Mouse (Mus musculus) G1E (cell line): Measurements from ENCODE around the gene Ptpn13. TPM values are rescaled to one million over a fixed set of nuclear protein-coding genes. Genes with fewer than 3 reads are reported as not detected.

Source experiments
- ATAC-seq: 2 replicates; pipeline ENCODE4 v1.8.0; 2016; ENCODE audit warnings: mild to moderate bottlenecking; ENCODE audit not compliant: insufficient number of reproducible peaks, poor library complexity, low FRiP score, severe bottlenecking; ENCODE audit errors: extremely low read depth
- DNase-seq: peaks from one replicate; pipeline ENCODE4 v3.0.0; 2012; ENCODE audit warnings: low spot score
- H3K27me3 ChIP-seq: 2 replicates; pipeline ENCODE4 v1.6.1; 2012; ENCODE audit warnings: mild to moderate bottlenecking, low read length, inconsistent platforms; ENCODE audit not compliant: insufficient read depth
- H3K36me3 ChIP-seq: replicated peaks from 2 replicates; pipeline ENCODE3; 2012; ENCODE audit warnings: mild to moderate bottlenecking, inconsistent platforms
- H3K4me1 ChIP-seq: 2 replicates; pipeline ENCODE4 v1.6.1; 2012; ENCODE audit warnings: low read depth, low read length, inconsistent platforms, mixed read lengths; ENCODE audit not compliant: insufficient read depth
- H3K4me3 ChIP-seq: 2 replicates; pipeline ENCODE4 v1.5.1; 2012; ENCODE audit warnings: low read depth, mild to moderate bottlenecking, inconsistent platforms, low read length, moderate library complexity, mixed read lengths
- H3K9me3 ChIP-seq: replicated peaks from 2 replicates; pipeline ENCODE4 v1.6.1; 2012; ENCODE audit warnings: inconsistent platforms
- CTCF ChIP-seq: IDR thresholded peaks from 2 replicates; pipeline ENCODE4 v1.5.1; 2012; ENCODE audit warnings: low read depth, low read length, inconsistent platforms, mixed read lengths
- GATA1 ChIP-seq: IDR thresholded peaks from 2 replicates; pipeline ENCODE4 v1.6.1; 2012; ENCODE audit warnings: borderline replicate concordance, low read length, inconsistent platforms, mixed read lengths
- GATA2 ChIP-seq: IDR thresholded peaks from 2 replicates; pipeline ENCODE4 v1.6.1; 2012; ENCODE audit warnings: low read depth, low read length, inconsistent platforms, borderline replicate concordance
- POLR2AphosphoS5 ChIP-seq: IDR thresholded peaks from 2 replicates; pipeline ENCODE4 v1.6.1; 2012; ENCODE audit warnings: low read depth, low read length, inconsistent platforms; ENCODE audit not compliant: insufficient replicate concordance
- TAL1 ChIP-seq: conservative IDR thresholded peaks from 2 replicates; pipeline ENCODE4 v1.6.1; 2012; ENCODE audit warnings: low read depth, low read length, inconsistent platforms, mixed read lengths
- polyA plus RNA-seq: library from polyadenylated mRNA; stranded (reverse); fragments of >175 nt; gene quantifications from 2 replicates; pipeline ENCODE4 v1.2.3, GENCODE M21; 2012
- total RNA-seq, 2 experiments: library from RNA; stranded (forward) in 1 of 2; stranded (reverse) in 1 of 2; fragments of 200-1000 nt in 1 of 2; fragments of >200 nt in 1 of 2; fragmentation: Nextera tagmentation in 1 of 2; gene quantifications; 2 replicates each; pipeline ENCODE4 v1.2.3; 2014 to 2017

The Ptpn13 gene
- total and polyA plus RNA-seq, 3 experiments = 0.27 TPM; not detected in 2

DNA sequence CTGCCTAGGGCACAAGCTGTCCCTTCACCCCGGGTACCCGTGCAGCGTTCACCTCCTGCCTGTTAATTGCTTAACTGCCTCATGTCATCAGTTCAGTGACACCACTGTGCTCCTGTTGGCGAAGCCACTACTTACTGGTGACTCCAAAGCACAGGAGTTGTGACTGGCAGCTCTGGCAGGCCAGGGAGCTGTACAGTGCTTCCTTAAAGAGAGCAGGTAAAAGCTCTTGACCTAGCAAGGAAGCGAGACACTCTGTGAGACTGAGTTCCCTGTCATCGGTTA is 102.4 kb downstream of the Ptpn13 start:
- H3K4me3 ChIP-seq = no peak overlapping the region
- TF ChIP-seq POLR2AphosphoS5 (no peak), CTCF (no peak), GATA2 (no peak), GATA1 (no peak), TAL1 (no peak)
- no peak for ATAC-seq
- H3K9me3 ChIP-seq = peaks cover 54% of the 10 kb centered on the region
- H3K27me3 ChIP-seq = no peaks in the 10 kb centered on the region
- DNase-seq = no peak
- H3K4me1 ChIP-seq = no peaks in the 10 kb centered on the region
- no peaks in the 10 kb centered on the region for H3K36me3 ChIP-seq

DNA sequence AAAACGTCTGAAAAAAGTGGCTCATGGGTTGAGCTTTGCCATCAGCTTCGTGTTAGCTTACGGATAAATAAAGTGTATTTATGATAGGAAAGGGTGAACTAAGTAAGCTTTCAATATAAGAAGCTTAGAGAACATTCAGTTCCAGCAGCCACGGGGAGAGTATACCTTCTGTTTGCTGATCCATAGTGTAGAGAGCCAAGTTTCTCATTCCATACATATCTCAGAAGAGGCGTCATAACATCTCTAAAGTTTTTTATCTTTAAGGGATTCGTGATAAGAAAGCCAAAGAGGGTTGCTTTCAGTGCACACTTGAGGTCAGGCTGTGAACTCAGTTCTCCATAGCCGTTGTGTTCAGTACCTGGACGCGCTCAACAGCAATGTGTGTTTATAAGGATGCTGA is 105.2 kb downstream of the Ptpn13 start:
- Histone ChIP-seq H3K4me3 (no peak overlapping the region), H3K9me3 (peaks cover 45% of the 10 kb centered on the region), H3K36me3 (no peaks in the 10 kb centered on the region), H3K4me1 (no peaks in the 10 kb centered on the region), H3K27me3 (no peaks in the 10 kb centered on the region)
- TF ChIP-seq CTCF = no peak
- no peak for TF ChIP-seq GATA1
- TF ChIP-seq GATA2 = no peak
- no peak for TF ChIP-seq TAL1
- TF ChIP-seq POLR2AphosphoS5 = no peak
- ATAC-seq (no peak), DNase-seq (no peak)

DNA sequence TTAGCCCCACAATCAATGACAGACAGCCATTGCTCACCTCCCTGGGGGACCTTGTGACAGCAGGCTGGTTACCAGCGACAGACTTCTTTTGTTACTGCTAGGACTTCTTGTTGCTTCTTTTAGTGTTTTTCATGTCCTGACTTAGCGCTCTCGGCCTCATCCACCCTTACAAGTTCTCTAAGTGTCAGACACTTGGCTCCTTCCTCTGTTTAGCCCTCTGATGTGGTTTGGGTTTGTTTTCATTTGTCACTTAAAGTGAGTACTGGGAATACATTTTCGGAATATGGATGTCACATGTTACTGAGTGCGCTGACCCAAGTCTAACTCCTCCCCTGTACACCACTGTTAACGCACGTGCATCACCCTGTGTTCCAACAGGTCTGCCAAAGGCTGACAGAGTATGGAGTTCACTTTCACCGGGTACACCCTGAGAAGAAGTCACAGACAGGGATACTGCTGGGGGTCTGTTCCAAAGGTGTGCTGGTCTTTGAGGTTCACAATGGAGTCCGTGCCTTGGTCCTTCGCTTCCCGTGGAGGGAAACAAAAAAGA is 107.9 kb downstream of the Ptpn13 start:
- DNase-seq (no peak), ATAC-seq (no peak)
- Histone ChIP-seq H3K27me3 (no peaks in the 10 kb centered on the region), H3K9me3 (peaks cover 44% of the 10 kb centered on the region), H3K36me3 (no peaks in the 10 kb centered on the region), H3K4me3 (no peak overlapping the region), H3K4me1 (no peaks in the 10 kb centered on the region)
- TF ChIP-seq TAL1 (no peak), GATA2 (no peak), GATA1 (no peak), POLR2AphosphoS5 (no peak), CTCF (no peak)

DNA sequence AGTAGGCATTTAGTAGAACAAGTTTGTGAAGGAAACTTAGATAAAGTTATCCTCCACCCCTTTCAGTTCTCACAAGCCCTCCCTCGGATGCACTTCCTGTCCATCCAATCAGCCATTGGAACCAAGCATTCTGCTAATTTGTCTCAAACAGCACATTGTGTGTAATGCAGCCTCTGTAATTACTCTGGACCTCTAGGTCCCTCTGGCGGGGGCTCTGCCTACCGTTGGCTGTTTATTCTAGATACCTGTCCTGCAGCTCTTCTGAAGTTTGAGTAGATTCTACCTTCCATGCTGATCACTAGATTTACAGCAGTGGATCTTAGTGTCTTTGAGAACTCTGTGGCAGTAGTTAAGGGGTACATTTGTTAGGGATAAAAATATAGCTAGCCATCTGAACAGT is 109.5 kb downstream of the Ptpn13 start:
- H3K4me3 ChIP-seq = no peak overlapping the region
- ATAC-seq = no peak
- no peaks in the 10 kb centered on the region for H3K4me1 ChIP-seq
- H3K9me3 ChIP-seq = peaks cover 36% of the 10 kb centered on the region
- no peak for TF ChIP-seq CTCF
- TF ChIP-seq POLR2AphosphoS5 = no peak
- no peak for TF ChIP-seq GATA2
- no peak for TF ChIP-seq TAL1
- TF ChIP-seq GATA1 = no peak
- H3K36me3 ChIP-seq = no peaks in the 10 kb centered on the region
- DNase-seq = no peak
- no peaks in the 10 kb centered on the region for H3K27me3 ChIP-seq

DNA sequence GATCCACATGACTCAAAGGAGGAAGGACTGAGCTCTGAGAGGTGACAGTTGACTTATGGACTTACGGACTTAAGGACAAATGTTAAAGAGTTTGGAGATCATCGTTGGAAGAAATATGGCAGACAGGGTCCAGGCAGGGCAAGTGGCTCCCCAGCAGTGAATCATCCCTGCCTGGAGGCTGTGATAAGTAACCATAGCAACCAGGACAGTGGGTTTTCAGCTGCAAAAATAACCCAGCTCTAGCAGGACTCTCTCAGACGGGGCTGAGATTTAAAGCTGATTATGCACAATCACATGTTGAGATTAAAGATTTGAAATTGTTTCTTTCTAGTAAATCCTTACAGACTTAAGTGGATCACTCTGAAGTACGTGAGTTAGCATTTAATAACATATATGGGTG is 112.4 kb downstream of the Ptpn13 start:
- H3K4me1 ChIP-seq = no peaks in the 10 kb centered on the region
- no peak for ATAC-seq
- no peak overlapping the region for H3K4me3 ChIP-seq
- H3K36me3 ChIP-seq = no peaks in the 10 kb centered on the region
- H3K9me3 ChIP-seq = peaks cover 44% of the 10 kb centered on the region
- no peak for DNase-seq
- H3K27me3 ChIP-seq = no peaks in the 10 kb centered on the region
- TF ChIP-seq POLR2AphosphoS5 (no peak), TAL1 (no peak), GATA2 (no peak), CTCF (no peak), GATA1 (no peak)

DNA sequence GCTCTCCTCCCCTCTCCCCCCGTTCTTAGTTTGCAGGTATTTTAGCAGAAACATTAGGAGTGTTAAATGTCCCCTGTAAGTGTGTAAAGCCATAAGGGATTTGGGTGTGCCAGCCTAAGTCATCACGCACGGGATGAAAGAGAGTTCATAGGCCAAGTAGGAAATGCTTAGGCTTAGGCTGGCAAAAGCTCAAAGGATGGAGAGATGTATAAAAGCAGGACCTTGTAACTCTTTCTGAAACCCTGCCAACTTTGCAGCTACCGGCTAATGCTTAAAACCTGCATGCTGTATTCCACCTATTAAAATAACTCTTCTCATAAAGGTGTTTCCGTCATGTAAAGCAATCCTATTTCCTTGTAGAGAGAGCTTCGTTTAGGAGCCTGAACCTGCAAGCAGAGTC is 115.6 kb downstream of the Ptpn13 start:
- Histone ChIP-seq H3K9me3 (peaks cover 54% of the 10 kb centered on the region), H3K4me1 (no peaks in the 10 kb centered on the region), H3K27me3 (no peaks in the 10 kb centered on the region), H3K36me3 (no peaks in the 10 kb centered on the region), H3K4me3 (no peak overlapping the region)
- no peak for ATAC-seq
- no peak for DNase-seq
- TF ChIP-seq POLR2AphosphoS5 (no peak), GATA2 (no peak), TAL1 (no peak), GATA1 (no peak), CTCF (no peak)

DNA sequence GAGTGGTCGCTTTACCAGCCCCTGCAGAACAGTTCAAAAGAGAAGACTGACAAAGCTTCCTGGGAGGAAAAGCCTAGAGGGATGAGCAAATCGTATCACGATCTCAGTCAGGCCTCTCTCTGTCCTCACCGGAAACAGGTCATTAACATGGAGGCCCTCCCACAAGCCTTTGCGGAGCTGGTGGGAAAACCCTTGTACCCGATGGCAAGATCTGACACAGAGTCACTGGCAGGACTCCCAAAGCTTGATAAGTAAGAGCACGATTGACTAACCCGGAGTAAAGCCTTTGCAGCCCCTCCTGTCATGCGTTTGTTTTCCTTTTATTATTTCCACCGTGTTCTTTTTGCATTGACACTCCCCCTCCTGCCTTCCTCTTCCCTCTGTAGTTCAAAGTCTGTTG is 116.1 kb downstream of the Ptpn13 start:
- no peaks in the 10 kb centered on the region for H3K4me1 ChIP-seq
- no peak overlapping the region for H3K4me3 ChIP-seq
- no peak for DNase-seq
- TF ChIP-seq GATA1 (no peak), GATA2 (no peak), CTCF (no peak), TAL1 (no peak), POLR2AphosphoS5 (no peak)
- peaks cover 51% of the 10 kb centered on the region for H3K9me3 ChIP-seq
- H3K36me3 ChIP-seq = no peaks in the 10 kb centered on the region
- no peak for ATAC-seq
- no peaks in the 10 kb centered on the region for H3K27me3 ChIP-seq
